In genomic region chr17:26958880-26959279, GRCm38 (mm10) we compare ENCODE assay signal across 27 mouse cellular contexts. TPM values are rescaled to one million over a fixed set of nuclear protein-coding genes. Genes with fewer than 3 reads are reported as not detected.
DNase-seq lines count a peak whose midpoint lies in the region; ATAC-seq and TF ChIP-seq lines count a peak whose summit lies in the region.
"Had no signal": no experiment of that assay in that cellular context is flagged by ENCODE, and none has a peak within 500 bp of the region (broad histone marks: within the 10 kb centered on the region; RNA-seq: fewer than 3 reads in every experiment).

No protein-coding gene starts in this region.

- no peak overlapping the region for H3K9ac ChIP-seq in forebrain, embryonic 11.5 days (ENCODE audit: low read length)
- H3K9ac ChIP-seq in forebrain, embryonic 13.5 days: no peak overlapping the region
- H3K9ac ChIP-seq in liver, embryonic 13.5 days: no peak overlapping the region
- no peak overlapping the region for H3K9ac ChIP-seq in liver, embryonic 14.5 days (replicated peaks)
- H3K9ac ChIP-seq: embryonic facial prominence, embryonic 12.5 days; limb, embryonic 12.5 days; midbrain, embryonic 12.5 days; neural tube, embryonic 12.5 days had no signal

- H3K4me3 ChIP-seq in forebrain, embryonic 11.5 days (ENCODE audit: low read depth, low read length): no peak overlapping the region
- no peak overlapping the region for H3K4me3 ChIP-seq in forebrain, embryonic 13.5 days
- no peak overlapping the region for H3K4me3 ChIP-seq in liver, embryonic 13.5 days (replicated peaks)
- no peak overlapping the region for H3K4me3 ChIP-seq in liver, embryonic 14.5 days (ENCODE audit: insufficient read depth in 1 of 2, low read depth in 2 of 2, low read length in 2 of 2)
- H3K4me3 ChIP-seq: embryonic facial prominence, embryonic 12.5 days; left cerebral cortex, adult 2 months; limb, embryonic 12.5 days; midbrain, embryonic 12.5 days; myocyte; neural tube, embryonic 12.5 days had no signal

- H3K27ac ChIP-seq in forebrain, embryonic 11.5 days (ENCODE audit: low read depth, low read length): no peak overlapping the region
- no peak overlapping the region for H3K27ac ChIP-seq in forebrain, embryonic 13.5 days
- peak overlapping the region; percentile 50; the same call in 1 of the 2 replicates for H3K27ac ChIP-seq in liver, embryonic 13.5 days
- no peak overlapping the region for H3K27ac ChIP-seq in liver, embryonic 14.5 days
- H3K27ac ChIP-seq: embryonic facial prominence, embryonic 12.5 days; kidney, postnatal 0 days; limb, embryonic 12.5 days; midbrain, embryonic 12.5 days; neural tube, embryonic 12.5 days had no signal

- H3K4me2 ChIP-seq in forebrain, embryonic 11.5 days (ENCODE audit: low read depth, low read length, severe bottlenecking): no peak overlapping the region
- no peak overlapping the region for H3K4me2 ChIP-seq in forebrain, embryonic 13.5 days
- no peak overlapping the region for H3K4me2 ChIP-seq in liver, embryonic 13.5 days
- no peak overlapping the region for H3K4me2 ChIP-seq in liver, embryonic 14.5 days (ENCODE audit: low read depth)
- H3K4me2 ChIP-seq: embryonic facial prominence, embryonic 12.5 days; limb, embryonic 12.5 days; midbrain, embryonic 12.5 days; neural tube, embryonic 12.5 days had no signal

- peak; percentile 42 for DNase-seq in forebrain, embryonic 11.5 days (ENCODE audit: low spot score)
- no peak for DNase-seq in liver, embryonic 13.5 days
- no peak for DNase-seq in liver
- no peak for DNase-seq in liver, embryonic 14.5 days (ENCODE audit: low read depth in 3 of 3, low spot score in 3 of 3)
- DNase-seq in right cerebral cortex, postnatal 4 days: peak; percentile 5
- no peak for DNase-seq in ovary, postnatal 14 days (ENCODE audit: low spot score)
- DNase-seq: adrenal gland, postnatal 10 days; cerebellum, adult 18-20 months; cerebellum, postnatal 36 days; embryo, embryonic 11 days; gastrocnemius, postnatal 10 days; heart, postnatal 14 days; kidney, adult 8-10 months; layer of hippocampus, adult 9-11 months; lung, postnatal 36 days; thymus, postnatal 4 days had no signal

- 65% methylated on average over 5 of the region's 5 CpGs for WGBS in forebrain, embryonic 11.5 days
- WGBS in forebrain, embryonic 13.5 days: 57% methylated on average over 5 of the region's 5 CpGs
- WGBS in liver, embryonic 13.5 days (ENCODE audit: insufficient replicate concordance): 52% methylated on average over 5 of the region's 5 CpGs
- WGBS in liver, embryonic 14.5 days (ENCODE audit: insufficient replicate concordance): 47% methylated on average over 5 of the region's 5 CpGs

- no peaks in the 10 kb centered on the region for H3K27me3 ChIP-seq in forebrain, embryonic 11.5 days (ENCODE audit: control insufficient read depth, insufficient read depth, low read length)
- no peaks in the 10 kb centered on the region for H3K27me3 ChIP-seq in forebrain, embryonic 13.5 days
- no peaks in the 10 kb centered on the region for H3K27me3 ChIP-seq in liver, embryonic 13.5 days
- H3K27me3 ChIP-seq in liver, embryonic 14.5 days (ENCODE audit: control insufficient read depth, insufficient read depth, low read length): no peaks in the 10 kb centered on the region
- H3K27me3 ChIP-seq: embryonic facial prominence, embryonic 12.5 days; limb, embryonic 12.5 days; midbrain, embryonic 12.5 days; neural tube, embryonic 12.5 days; Patski had no signal

- 0 out of 2 replicates have a peak, but pooled peaks have one; percentile 14 for TF ChIP-seq CTCF in liver, embryonic 14.5 days (IDR thresholded peaks at IDR 0.05; ENCODE audit: low read depth)

- ATAC-seq in forebrain, embryonic 11.5 days (replicated peaks; ENCODE audit: low FRiP score): no peak
- no peak for ATAC-seq in forebrain, embryonic 13.5 days
- no peak for ATAC-seq in liver, embryonic 13.5 days (ENCODE audit: low read depth)
- ATAC-seq in liver, embryonic 14.5 days (ENCODE audit: insufficient read depth): no peak
- ATAC-seq: forebrain, embryonic 16.5 days; intestine, embryonic 16.5 days; Patski had no signal

- H3K36me3 ChIP-seq in forebrain, embryonic 11.5 days (ENCODE audit: control insufficient read depth, insufficient read depth, low read length): peaks cover 32% of the 10 kb centered on the region; the same call in 1 of the 2 replicates
- H3K36me3 ChIP-seq in forebrain, embryonic 13.5 days (ENCODE audit: poor library complexity, severe bottlenecking): peaks cover 93% of the 10 kb centered on the region
- H3K36me3 ChIP-seq in liver, embryonic 13.5 days: peaks cover 22% of the 10 kb centered on the region; the same call in 1 of the 2 replicates
- H3K36me3 ChIP-seq in liver, embryonic 14.5 days (replicated peaks; ENCODE audit: control insufficient read depth, insufficient read depth, low read depth): no peaks in the 10 kb centered on the region

- H3K4me1 ChIP-seq in forebrain, embryonic 11.5 days (replicated peaks; ENCODE audit: control insufficient read depth, insufficient read depth, low read length): 0 out of 2 replicates have a peak, but pooled peaks cover under 1% of the 10 kb centered on the region
- peaks cover 7% of the 10 kb centered on the region for H3K4me1 ChIP-seq in forebrain, embryonic 13.5 days
- H3K4me1 ChIP-seq in liver, embryonic 13.5 days (replicated peaks): peaks cover 56% of the 10 kb centered on the region
- H3K4me1 ChIP-seq in liver, embryonic 14.5 days (replicated peaks; ENCODE audit: control insufficient read depth in 2 of 2, insufficient read depth in 2 of 2, low read length in 1 of 2): peaks cover 20 to 27% of the 10 kb centered on the region in 2 experiments

- H3K9me3 ChIP-seq in forebrain, embryonic 11.5 days (ENCODE audit: control insufficient read depth, low read length): no peaks in the 10 kb centered on the region
- H3K9me3 ChIP-seq in forebrain, embryonic 13.5 days (replicated peaks): no peaks in the 10 kb centered on the region
- H3K9me3 ChIP-seq in liver, embryonic 13.5 days (replicated peaks): no peaks in the 10 kb centered on the region
- no peaks in the 10 kb centered on the region for H3K9me3 ChIP-seq in liver, embryonic 14.5 days (ENCODE audit: control insufficient read depth, low read length)
- H3K9me3 ChIP-seq: embryonic facial prominence, embryonic 12.5 days; limb, embryonic 12.5 days; midbrain, embryonic 12.5 days; neural tube, embryonic 12.5 days had no signal

- TF ChIP-seq EP300 in liver, embryonic 14.5 days (IDR thresholded peaks at IDR 0.05; ENCODE audit: low read depth): no peak

RNA-seq across cellular contexts. Expression of gene Zbtb9, which starts 14.1 kb away (rescaled TPM):
- 13.7 and 13.9 TPM in 2 replicates for polyA plus RNA-seq in forebrain, embryonic 11.5 days (2014; fragmentation: Nextera tagmentation; extraction: Ambion mirVana)
- 17.4 and 17.7 TPM in 2 replicates for polyA plus RNA-seq in forebrain, embryonic 13.5 days (2015; fragmentation: Nextera tagmentation; extraction: Ambion mirVana)
- polyA plus RNA-seq in liver, embryonic 13.5 days (2015; fragmentation: Nextera tagmentation; extraction: Ambion mirVana): 6.3 and 7.0 TPM in 2 replicates
- 3.1 and 4.0 TPM in 2 replicates for polyA plus RNA-seq in liver, embryonic 14.5 days (2012; rRNA removed)
- polyA plus RNA-seq in liver, embryonic 14.5 days (2014; fragmentation: Nextera tagmentation; extraction: Ambion mirVana): 2.6 and 3.4 TPM in 2 replicates

RNA-seq across cellular contexts. Expression of gene Syngap1, which starts 17.8 kb away (rescaled TPM):
- polyA plus RNA-seq in forebrain, embryonic 11.5 days (2014; fragmentation: Nextera tagmentation; extraction: Ambion mirVana): 3.2 and 4.2 TPM in 2 replicates
- 5.9 TPM in 2 replicates for polyA plus RNA-seq in forebrain, embryonic 13.5 days (2015; fragmentation: Nextera tagmentation; extraction: Ambion mirVana)
- 0.25 and 0.44 TPM in 2 replicates for polyA plus RNA-seq in liver, embryonic 13.5 days (2015; fragmentation: Nextera tagmentation; extraction: Ambion mirVana)
- 3.4 TPM in 2 replicates for polyA plus RNA-seq in liver, embryonic 14.5 days (2012; rRNA removed)
- polyA plus RNA-seq in liver, embryonic 14.5 days (2014; fragmentation: Nextera tagmentation; extraction: Ambion mirVana): 0.08 and 0.13 TPM in 2 replicates

RNA-seq across cellular contexts. Expression of gene Cuta, which starts 19.5 kb away (rescaled TPM):
- 141 and 154 TPM in 2 replicates for polyA plus RNA-seq in forebrain, embryonic 11.5 days (2014; fragmentation: Nextera tagmentation; extraction: Ambion mirVana)
- 171 and 172 TPM in 2 replicates for polyA plus RNA-seq in forebrain, embryonic 13.5 days (2015; fragmentation: Nextera tagmentation; extraction: Ambion mirVana)
- polyA plus RNA-seq in liver, embryonic 13.5 days (2015; fragmentation: Nextera tagmentation; extraction: Ambion mirVana): 111 and 118 TPM in 2 replicates
- 53.0 and 53.5 TPM in 2 replicates for polyA plus RNA-seq in liver, embryonic 14.5 days (2012; rRNA removed)
- 82.5 and 86.8 TPM in 2 replicates for polyA plus RNA-seq in liver, embryonic 14.5 days (2014; fragmentation: Nextera tagmentation; extraction: Ambion mirVana)

RNA-seq across cellular contexts. Expression of gene Phf1, which starts 26.0 kb away (rescaled TPM):
- polyA plus RNA-seq in forebrain, embryonic 11.5 days (2014; fragmentation: Nextera tagmentation; extraction: Ambion mirVana): 4.5 and 4.9 TPM in 2 replicates
- 8.8 and 9.5 TPM in 2 replicates for polyA plus RNA-seq in forebrain, embryonic 13.5 days (2015; fragmentation: Nextera tagmentation; extraction: Ambion mirVana)
- 1.4 and 1.6 TPM in 2 replicates for polyA plus RNA-seq in liver, embryonic 13.5 days (2015; fragmentation: Nextera tagmentation; extraction: Ambion mirVana)
- 6.3 and 6.4 TPM in 2 replicates for polyA plus RNA-seq in liver, embryonic 14.5 days (2012; rRNA removed)
- polyA plus RNA-seq in liver, embryonic 14.5 days (2014; fragmentation: Nextera tagmentation; extraction: Ambion mirVana): 0.94 and 1.7 TPM in 2 replicates

RNA-seq across cellular contexts. Expression of gene Kifc5b, which starts 42.0 kb away (rescaled TPM):
- 11.1 and 11.3 TPM in 2 replicates for polyA plus RNA-seq in forebrain, embryonic 11.5 days (2014; fragmentation: Nextera tagmentation; extraction: Ambion mirVana)
- polyA plus RNA-seq in forebrain, embryonic 13.5 days (2015; fragmentation: Nextera tagmentation; extraction: Ambion mirVana): 8.9 and 9.2 TPM in 2 replicates
- polyA plus RNA-seq in liver, embryonic 13.5 days (2015; fragmentation: Nextera tagmentation; extraction: Ambion mirVana): 4.7 and 5.2 TPM in 2 replicates
- polyA plus RNA-seq in liver, embryonic 14.5 days (2012; rRNA removed): 12.2 and 13.8 TPM in 2 replicates
- polyA plus RNA-seq in liver, embryonic 14.5 days (2014; fragmentation: Nextera tagmentation; extraction: Ambion mirVana): 2.7 and 3.3 TPM in 2 replicates

Comparison
In these comparisons a context has a peak if more than half of its experiments do, and no peak if none do; other contexts are left out.
1. DNase-seq: peak in forebrain, embryonic 11.5 days (single experiment) and right cerebral cortex, postnatal 4 days (single experiment); none in liver, embryonic 13.5 days (single experiment), liver (single experiment), liver, embryonic 14.5 days (0 of 3) and ovary, postnatal 14 days (single experiment).